Mouse (Mus musculus) cortical plate, adult 2 months (tissue): ENCODE measurements around the gene Pla2r1.

Experiments
- CTCF ChIP-seq: fragments of 200-500 bp; IDR thresholded peaks from 2 replicates; pipeline ENCODE4 v1.5.1; 2011; ENCODE audit warnings: mild to moderate bottlenecking, control low read depth, low read length; ENCODE audit not compliant: insufficient read depth; ENCODE audit errors: extremely low read depth
- POLR2A ChIP-seq: fragments of 200-500 bp; IDR thresholded peaks from 2 replicates; pipeline ENCODE4 v1.6.1; 2011; ENCODE audit warnings: mild to moderate bottlenecking, low read length, control low read depth; ENCODE audit not compliant: insufficient read depth; ENCODE audit errors: extremely low read depth

GRCm38 (mm10) chr2:60384763-60385085 lies 168.4 kb downstream of the Pla2r1 start:
- no peak for TF ChIP-seq CTCF
- no peak for TF ChIP-seq POLR2A
